Mouse (Mus musculus) embryo, embryonic 11 days (tissue): ENCODE results near the gene Sri.

Experiments used
- DNase-seq: peaks from one replicate; pipeline ENCODE4 v3.0.0-alpha.2; 2015

Gene Sri

GRCm38 (mm10) chr5:8116561-8117168 is 70.8 kb downstream of the Sri start:
- DNase-seq, result no peak
